Mouse (Mus musculus) hindlimb bud, embryonic 11.5 days (tissue): Measurements from ENCODE around the gene Akap6.
A peak's percentile ranks its signal among the peaks of the same experiment; 100 is the strongest.

ENCODE experiments used
- DNase-seq: peaks from one replicate; pipeline ENCODE4 v3.0.0-alpha.2; 2012; ENCODE audit warnings: low read depth, low spot score; ENCODE audit errors: extremely low spot score

The Akap6 gene

GRCm38 (mm10) chr12:52699146-52699545 is at the start of gene Akap6:
TSS of gene Akap6 (plus strand) at chr12:52699383.
- DNase-seq = peak; percentile 22

DNA sequence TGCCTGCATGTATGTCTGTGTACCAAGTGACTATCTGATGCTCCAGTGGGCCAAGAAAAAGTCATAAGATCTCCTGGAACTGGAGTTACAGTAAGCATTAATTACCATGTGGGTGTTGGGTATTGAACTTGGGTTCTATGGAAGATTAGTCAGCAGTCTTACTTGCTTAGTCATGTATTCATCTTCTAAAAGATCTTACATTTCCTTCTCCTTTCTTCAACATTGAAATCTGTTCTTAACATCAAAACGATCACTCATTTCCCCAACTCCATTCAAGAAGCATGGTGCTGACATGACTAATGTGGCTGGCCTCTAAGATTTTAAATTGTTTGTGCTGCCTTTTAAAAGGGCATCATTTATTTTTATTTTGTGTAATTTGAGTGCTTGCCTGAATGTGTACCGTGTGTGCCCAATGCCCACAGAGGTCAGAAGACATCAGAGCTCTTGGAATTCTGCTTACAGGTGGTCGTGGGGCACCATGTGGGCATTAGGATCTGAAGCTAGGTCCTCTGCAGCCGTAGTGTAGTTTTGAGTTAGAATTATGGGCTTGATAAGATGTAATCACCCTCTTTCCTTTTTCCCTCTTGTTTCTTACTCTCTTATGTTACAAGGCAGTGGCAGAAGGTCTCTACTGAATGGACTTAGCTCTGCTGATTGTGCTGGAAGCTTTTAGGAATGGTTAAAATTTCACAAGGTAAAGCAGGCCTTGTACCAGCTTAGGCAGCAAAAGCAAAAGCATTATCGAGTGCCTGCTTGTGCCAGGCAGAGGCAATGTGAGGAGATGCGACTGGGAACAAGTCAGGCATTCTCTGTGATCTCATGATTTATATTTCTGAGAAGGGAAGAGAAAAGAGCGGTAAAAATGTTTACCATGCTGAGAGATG is 36.0 kb upstream of the Akap6 start:
- no peak for DNase-seq

GRCm38 (mm10) chr12:52664944-52665343 is 34.2 kb upstream of the Akap6 start:
- no peak for DNase-seq

DNA sequence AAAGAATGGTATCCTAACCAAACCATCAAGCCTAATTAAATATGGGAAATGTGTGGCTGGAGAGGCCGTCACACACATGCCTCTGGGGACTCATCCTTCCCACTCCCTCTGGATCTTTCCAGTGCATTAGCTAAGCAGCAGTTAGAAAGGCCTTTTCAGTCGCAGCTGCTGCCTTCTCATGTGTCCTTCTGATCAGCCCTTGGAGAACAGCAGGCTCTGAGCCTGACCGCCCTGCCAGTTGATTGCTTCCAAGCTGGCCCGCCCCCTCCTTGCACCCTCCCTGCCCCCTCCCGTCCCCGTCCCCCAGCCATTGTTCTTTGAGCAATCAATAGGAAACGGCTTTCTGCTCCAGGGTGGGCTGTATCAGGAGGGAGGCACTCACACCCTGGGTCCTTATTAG is 27.7 kb upstream of the Akap6 start:
- no peak for DNase-seq

DNA sequence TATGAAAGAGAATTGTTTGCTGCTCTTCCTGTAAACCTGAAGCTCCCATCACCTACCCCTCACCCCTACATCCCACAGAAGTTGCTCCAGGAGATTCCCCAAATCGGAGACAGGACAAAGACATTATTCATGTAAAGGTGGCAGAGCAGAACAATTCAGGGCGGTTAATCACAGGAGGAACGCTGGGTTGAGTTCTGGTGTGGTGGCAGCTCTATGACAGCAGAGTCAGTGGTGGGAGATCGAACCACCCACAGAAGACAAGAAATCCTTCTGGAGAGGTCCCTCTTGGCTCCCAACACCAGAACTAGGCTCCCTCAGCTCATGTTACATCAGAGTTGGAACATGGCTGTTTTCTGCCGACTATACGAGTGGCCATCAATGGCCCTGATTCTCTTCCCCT is 27.2 kb upstream of the Akap6 start:
- DNase-seq = no peak

DNA sequence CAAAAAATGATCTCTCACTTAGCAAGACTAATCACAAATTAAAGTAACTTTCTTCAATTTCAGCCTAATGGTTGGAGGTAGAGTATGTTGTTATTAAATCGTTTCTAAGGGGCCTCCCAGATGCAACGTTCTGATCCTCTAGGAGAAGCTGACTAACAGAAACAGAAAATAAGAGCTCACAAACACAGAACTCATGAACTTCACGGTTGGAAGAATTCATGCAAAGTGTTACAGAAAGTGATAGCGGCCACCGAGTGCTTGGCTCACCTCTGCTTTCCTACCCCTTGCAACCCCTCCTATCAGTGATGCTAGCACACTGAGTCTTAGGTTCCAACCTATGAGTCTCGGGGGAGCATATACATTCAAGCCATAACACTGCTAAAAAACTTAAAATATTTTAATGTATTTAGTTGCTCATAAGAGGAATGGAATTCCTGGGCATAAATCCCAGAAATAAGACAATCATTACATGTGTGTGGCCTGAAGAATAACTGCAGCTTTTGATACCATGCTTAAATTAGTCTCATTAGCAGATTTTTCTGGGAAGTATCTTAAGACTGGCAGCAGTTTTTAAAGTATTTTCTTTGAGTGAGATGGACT is 25.7 kb upstream of the Akap6 start:
- DNase-seq = no peak

DNA sequence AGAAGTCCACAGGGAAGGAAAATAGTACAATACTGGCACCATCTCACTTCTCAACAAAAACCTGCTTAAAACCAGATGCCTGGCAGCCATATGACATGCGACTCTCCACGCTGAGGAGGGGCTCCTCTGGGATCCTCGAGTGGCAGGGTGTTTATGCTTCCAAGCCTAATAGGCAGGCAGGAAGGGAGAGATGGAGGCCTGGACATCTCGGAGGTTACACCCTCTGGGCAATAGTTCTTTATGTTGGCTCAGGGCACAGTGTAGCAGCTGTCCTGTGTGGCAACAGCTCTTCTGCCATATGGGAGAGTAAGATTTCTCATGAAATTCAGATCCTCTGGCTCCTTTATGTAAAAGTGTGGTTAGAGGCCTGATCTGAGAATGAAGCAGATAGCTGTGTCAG is 24.2 kb upstream of the Akap6 start:
- no peak for DNase-seq

DNA sequence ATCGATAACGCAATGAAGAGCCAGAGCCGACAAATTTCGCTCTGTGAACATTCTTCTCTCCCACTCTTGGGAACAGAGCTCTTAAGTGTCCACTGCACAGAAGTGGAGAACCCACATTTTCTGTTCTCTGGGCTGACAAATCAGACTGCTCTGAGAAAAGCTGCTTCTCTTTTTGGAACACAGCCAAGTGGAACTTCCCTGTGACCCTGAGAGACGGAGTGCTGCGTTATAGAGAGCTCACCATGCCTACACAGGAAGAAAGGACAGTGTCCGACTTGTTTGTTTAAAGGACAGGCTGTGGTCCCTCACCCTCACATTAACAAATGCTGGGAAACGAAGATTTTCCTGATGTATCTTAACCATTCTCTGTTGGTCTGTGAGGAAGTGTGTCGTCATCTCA is 11.8 kb upstream of the Akap6 start:
- DNase-seq = no peak

DNA sequence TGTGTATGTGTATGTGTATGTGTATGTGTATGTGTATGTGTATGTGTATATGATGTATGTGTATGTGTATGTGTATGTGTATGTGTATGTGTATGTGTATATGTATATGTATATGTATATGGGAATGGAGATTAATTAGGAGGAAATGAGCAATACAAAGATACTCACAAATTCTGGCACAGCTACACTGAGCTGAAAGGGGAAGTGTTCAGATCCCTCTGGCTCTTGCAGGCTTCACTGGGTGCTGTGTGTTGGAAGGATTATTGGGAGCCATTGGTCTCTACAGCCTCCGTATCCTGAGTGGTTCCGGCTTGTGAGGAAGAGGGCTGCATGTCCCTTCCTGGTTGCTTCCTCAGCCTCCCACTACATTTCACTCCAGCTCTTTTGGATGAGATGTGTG is 10.5 kb upstream of the Akap6 start:
- no peak for DNase-seq

GRCm38 (mm10) chr12:52691552-52691951 is 7.6 kb upstream of the Akap6 start:
- DNase-seq = no peak

- no peak for DNase-seq
Observed at GRCm38 (mm10) chr12:52692290-52692974, 6.8 kb upstream of the Akap6 start.

DNA sequence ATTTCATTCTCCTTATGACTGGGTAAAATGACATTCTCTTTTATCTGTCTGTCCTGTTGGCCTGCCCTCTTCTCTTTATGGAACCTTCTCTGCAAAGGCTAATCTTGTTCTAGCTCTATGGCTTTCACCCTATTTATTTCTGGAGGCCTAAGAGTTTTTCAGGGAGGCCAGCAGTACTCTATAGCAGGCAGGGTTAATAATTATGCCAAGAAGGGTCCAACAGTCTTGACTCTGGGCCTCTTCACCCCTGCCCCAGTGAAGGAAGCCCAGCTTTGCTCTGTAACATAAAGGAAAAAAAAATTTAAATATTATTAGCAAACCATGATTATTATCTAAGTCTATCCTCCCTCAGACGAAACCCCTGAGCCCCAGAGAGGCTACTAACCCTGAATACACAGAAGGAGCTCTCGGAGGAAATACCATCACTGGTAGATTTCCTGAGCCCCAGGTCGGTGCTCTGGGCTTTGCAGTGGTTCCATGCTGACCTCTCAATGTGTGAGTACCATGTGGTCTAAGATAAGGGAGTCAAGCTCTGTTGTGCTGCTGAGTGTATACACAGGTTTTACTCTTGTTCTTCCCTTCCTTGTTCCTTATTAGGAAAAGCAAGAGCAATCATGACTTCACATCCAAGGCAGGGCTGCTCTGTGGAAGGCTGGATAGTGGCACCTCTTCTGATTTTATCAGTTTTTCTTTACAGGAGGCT is 1.6 kb upstream of the Akap6 start:
- DNase-seq = no peak

- no peak for DNase-seq
Observed at GRCm38 (mm10) chr12:52698276-52698930, 780 bp upstream of the Akap6 start.

DNA sequence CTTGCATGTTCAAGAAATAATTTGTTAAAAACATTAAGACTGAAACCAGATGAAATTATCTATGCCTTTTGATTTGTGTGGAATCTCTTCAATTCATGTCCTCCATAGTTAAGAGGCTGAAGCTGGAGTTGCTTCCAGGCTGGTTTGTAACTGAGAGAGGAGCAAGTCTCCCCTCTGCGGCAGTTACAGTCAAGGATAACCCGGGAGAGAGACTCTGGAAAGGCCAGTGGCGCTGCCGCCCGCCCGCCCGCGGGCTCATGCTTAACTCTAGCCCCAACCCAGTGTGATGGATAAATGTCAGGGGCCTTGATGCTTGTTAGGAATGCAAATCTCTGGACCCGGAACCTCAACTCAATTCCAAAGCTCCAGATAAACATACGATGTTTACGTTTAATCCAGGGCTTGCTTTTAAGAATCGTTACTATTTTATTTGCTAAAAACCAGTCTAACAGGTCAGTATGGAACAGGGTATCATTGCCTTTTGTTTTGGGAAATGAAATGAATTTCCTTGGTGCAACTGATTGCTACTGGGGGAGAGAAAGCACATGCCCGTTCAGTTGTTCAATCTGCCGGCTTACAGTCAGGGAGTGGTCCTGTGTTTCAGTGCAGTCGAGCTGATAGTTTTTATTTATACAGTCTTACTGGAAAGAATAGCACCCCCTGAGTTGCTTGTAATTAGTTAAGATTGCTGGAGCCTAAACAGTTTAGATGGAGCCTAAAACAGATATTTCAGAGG is 946 bp downstream of the Akap6 start:
- DNase-seq = no peak

GRCm38 (mm10) chr12:52700697-52701191 is 1.6 kb downstream of the Akap6 start:
- DNase-seq = no peak

DNA sequence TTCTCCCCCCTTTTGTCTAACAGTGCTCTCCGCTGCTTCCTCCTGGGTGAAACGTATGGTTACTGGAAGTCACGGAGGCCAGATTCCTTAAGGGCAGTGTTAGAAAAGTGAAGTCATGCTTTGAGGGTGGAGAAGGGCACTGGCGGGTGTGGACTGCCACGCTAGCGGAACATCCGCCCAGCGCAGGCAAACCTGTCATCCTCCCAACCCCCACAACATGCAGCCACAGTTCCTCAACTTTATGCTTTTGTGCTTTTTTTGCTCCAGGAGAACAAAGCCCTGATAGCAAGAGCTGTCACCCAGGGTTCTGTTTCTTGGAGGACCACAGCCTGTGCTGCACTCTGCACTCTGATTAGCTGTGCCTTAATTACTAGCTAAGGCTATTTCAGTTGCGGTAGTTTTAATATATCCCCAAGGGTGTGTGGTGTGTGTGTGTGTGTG is 2.0 kb downstream of the Akap6 start:
- DNase-seq = no peak

DNA sequence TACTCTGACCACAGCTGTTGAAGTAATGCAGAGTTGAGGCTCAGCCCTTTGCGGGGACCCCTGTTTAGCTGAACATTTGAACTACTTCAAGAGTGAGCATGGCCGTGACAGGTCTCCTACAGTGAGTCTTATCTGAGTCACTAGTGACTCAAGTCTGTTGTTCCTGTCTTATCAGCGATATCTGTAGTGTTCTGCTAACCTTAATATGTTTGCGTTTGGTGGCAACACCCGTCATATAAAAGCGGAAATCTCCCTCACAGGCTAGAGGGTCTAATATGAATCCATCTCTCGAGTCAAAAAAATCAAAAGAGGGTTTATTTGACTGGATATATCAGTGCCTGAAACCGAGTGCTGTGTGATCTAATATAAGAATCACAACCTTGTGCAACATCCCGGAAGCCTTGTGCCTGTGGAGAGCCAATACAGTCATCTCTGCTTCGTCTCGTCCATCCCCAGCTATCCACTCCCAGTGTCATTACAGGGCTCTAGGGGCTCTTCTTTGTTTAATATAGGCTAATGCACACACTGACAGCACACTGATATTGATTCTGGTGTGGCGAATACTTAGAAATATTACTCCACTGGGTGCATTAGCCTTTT is 3.3 kb downstream of the Akap6 start:
- DNase-seq = no peak

- DNase-seq = no peak
Observed at GRCm38 (mm10) chr12:52704081-52704480, 4.9 kb downstream of the Akap6 start.

DNA sequence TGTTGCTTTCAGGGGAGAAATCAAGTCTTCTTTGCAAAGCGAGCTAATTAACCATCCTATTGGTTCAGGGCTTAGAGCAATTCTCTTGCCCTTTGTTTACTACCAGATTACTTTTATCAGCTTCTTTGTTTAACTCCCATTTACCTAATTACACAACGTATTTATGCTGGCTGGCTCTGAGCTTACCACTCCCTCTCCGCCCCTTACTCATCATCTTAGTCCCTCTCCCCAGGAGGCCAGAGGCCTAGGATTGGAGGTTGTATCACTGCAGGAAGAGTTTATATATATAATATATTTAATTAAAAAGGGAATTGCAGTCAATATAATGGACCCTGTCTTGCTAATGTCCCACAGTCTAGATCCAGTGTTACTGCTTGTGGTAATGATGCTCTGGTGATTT is 5.6 kb downstream of the Akap6 start:
- DNase-seq = no peak

- no peak for DNase-seq
Observed at GRCm38 (mm10) chr12:52711382-52711781, 12.2 kb downstream of the Akap6 start.
